Mouse (Mus musculus) limb, embryonic 14.5 days (tissue): ENCODE measurements at regions not wholly inside any gene's neighbourhood (a gene's known extent, or its start where the extent isn't known, plus 50 kb on each side); places are given as distances from the start of the nearest gene placed in this dataset.
"Not testable (repeated sequence)": the region's sequence is repeated elsewhere in the genome, so short reads cannot be mapped to it uniquely, and the experiment has no call there.

Source experiments
- ATAC-seq: fragments of 200-750 bp; cut with Nextera tagmentation; 2 replicates; pipeline ENCODE4 v1.8.0; 2017; ENCODE audit warnings: low read depth, moderate number of reproducible peaks, moderate TSS enrichment; ENCODE audit not compliant: low FRiP score
- DNase-seq: peaks from one replicate; pipeline ENCODE4 v3.0.0-alpha.2; 2015; ENCODE audit warnings: low spot score
- H3K27ac ChIP-seq: fragments of 300-500 bp; sonication (generic); replicated peaks from 2 replicates; pipeline ENCODE4 v1.5.1; 2014; ENCODE audit warnings: low read depth, mild to moderate bottlenecking, low read length, moderate library complexity, mixed read lengths
- H3K27me3 ChIP-seq: fragments of 300-500 bp; sonication (generic); 2 replicates; pipeline ENCODE4 v1.6.1; 2014; ENCODE audit warnings: low read length, mixed read lengths; ENCODE audit not compliant: control insufficient read depth, insufficient read depth
- H3K36me3 ChIP-seq: fragments of 300-500 bp; sonication (generic); 2 replicates; pipeline ENCODE4 v1.6.1; 2014; ENCODE audit warnings: mild to moderate bottlenecking, low read length, moderate library complexity, mixed read lengths; ENCODE audit not compliant: control insufficient read depth, insufficient read depth
- H3K4me1 ChIP-seq: fragments of 300-500 bp; sonication (generic); 2 replicates; pipeline ENCODE4 v1.6.1; 2014; ENCODE audit warnings: antibody characterized with exemption, low read length, mixed read lengths; ENCODE audit not compliant: control insufficient read depth, insufficient read depth
- H3K4me2 ChIP-seq: fragments of 300-500 bp; sonication (generic); replicated peaks from 2 replicates; pipeline ENCODE4 v1.6.1; 2014; ENCODE audit warnings: low read depth, mild to moderate bottlenecking, low read length, moderate library complexity; ENCODE audit not compliant: severe bottlenecking
- H3K4me3 ChIP-seq: fragments of 300-500 bp; sonication (generic); replicated peaks from 2 replicates; pipeline ENCODE4 v1.5.1; 2014; ENCODE audit warnings: low read length
- H3K9ac ChIP-seq: fragments of 300-500 bp; sonication (generic); 2 replicates; pipeline ENCODE4 v1.6.1; 2014; ENCODE audit warnings: mild to moderate bottlenecking, low read depth, low read length, moderate library complexity; ENCODE audit not compliant: severe bottlenecking
- H3K9me3 ChIP-seq: fragments of 300-500 bp; sonication (generic); 2 replicates; pipeline ENCODE4 v1.6.1; 2016; ENCODE audit warnings: low read length; ENCODE audit not compliant: control insufficient read depth
- POLR2A ChIP-seq: fragments of 200-500 bp; IDR thresholded peaks from 2 replicates; pipeline ENCODE4 v1.8.0; 2012; ENCODE audit warnings: inconsistent platforms, mild to moderate bottlenecking, moderate library complexity, borderline replicate concordance; ENCODE audit not compliant: insufficient read depth, insufficient read length; ENCODE audit errors: extremely low read depth
- WGBS: fragments of 180-500 bp; shearing (Covaris S2); extraction: QIAGEN DNeasy Blood & Tissue Kit; methylation state at CpG from one replicate; pipeline ENCODE4 v1.1.7; 2014; 5-methylcytosine and 5-hydroxymethylcytosine counted together

GRCm38 (mm10) chr3:152040751-152041150, 125.3 kb downstream of the Gipc2 start:
- Histone ChIP-seq H3K4me3 (no peak overlapping the region), H3K36me3 (no peaks in the 10 kb centered on the region), H3K4me1 (no peaks in the 10 kb centered on the region), H3K9me3 (no peaks in the 10 kb centered on the region), H3K9ac (no peak overlapping the region), H3K27ac (no peak overlapping the region), H3K4me2 (no peak overlapping the region), H3K27me3 (no peaks in the 10 kb centered on the region)
- ATAC-seq (no peak), DNase-seq (no peak)
- 73% methylated on average over 5 of the region's 5 CpGs for WGBS
- TF ChIP-seq POLR2A = no peak

- WGBS = 92% methylated on average over 5 of the region's 5 CpGs
- H3K27me3 ChIP-seq = not testable (repeated sequence)
Observed at GRCm38 (mm10) chr3:152036819-152037218, 129.2 kb downstream of the Gipc2 start.

GRCm38 (mm10) chr3:152035416-152035815, 130.6 kb downstream of the Gipc2 start:
- H3K27me3 ChIP-seq = no peaks in the 10 kb centered on the region
- TF ChIP-seq POLR2A = no peak
- 82% methylated on average over 5 of the region's 5 CpGs for WGBS
- H3K9me3 ChIP-seq = no peaks in the 10 kb centered on the region
- H3K4me3 ChIP-seq = no peak overlapping the region
- no peak for DNase-seq
- no peaks in the 10 kb centered on the region for H3K36me3 ChIP-seq
- no peak overlapping the region for H3K27ac ChIP-seq
- H3K4me2 ChIP-seq = no peak overlapping the region
- ATAC-seq = no peak
- no peaks in the 10 kb centered on the region for H3K4me1 ChIP-seq
- no peak overlapping the region for H3K9ac ChIP-seq

More at GRCm38 (mm10) chr3:152036819-152037218, 129.2 kb downstream of the Gipc2 start:
- H3K27ac ChIP-seq, H3K4me2 ChIP-seq, ATAC-seq, DNase-seq, H3K9ac ChIP-seq, H3K9me3 ChIP-seq, H3K4me1 ChIP-seq, H3K36me3 ChIP-seq, H3K4me3 ChIP-seq: not testable (repeated sequence)

- no peak for TF ChIP-seq POLR2A
- Histone ChIP-seq H3K4me2 (no peak overlapping the region), H3K36me3 (no peaks in the 10 kb centered on the region), H3K9me3 (no peaks in the 10 kb centered on the region), H3K4me1 (no peaks in the 10 kb centered on the region), H3K4me3 (no peak overlapping the region), H3K27me3 (no peaks in the 10 kb centered on the region), H3K9ac (no peak overlapping the region), H3K27ac (no peak overlapping the region)
- DNase-seq (no peak), ATAC-seq (no peak)
- 84% methylated on average over 9 of the region's 10 CpGs for WGBS
Observed at GRCm38 (mm10) chr3:152034686-152035085, 131.3 kb downstream of the Gipc2 start.

GRCm38 (mm10) chr3:152034221-152034620, 131.8 kb downstream of the Gipc2 start:
- Histone ChIP-seq H3K27ac (no peak overlapping the region), H3K9ac (no peak overlapping the region), H3K4me1 (no peaks in the 10 kb centered on the region), H3K4me2 (no peak overlapping the region), H3K9me3 (no peaks in the 10 kb centered on the region), H3K4me3 (no peak overlapping the region), H3K36me3 (no peaks in the 10 kb centered on the region), H3K27me3 (no peaks in the 10 kb centered on the region)
- 75% methylated on average over 2 of the region's 2 CpGs for WGBS
- ATAC-seq = no peak
- no peak for DNase-seq
- TF ChIP-seq POLR2A = no peak

GRCm38 (mm10) chr3:152032663-152033318, 133.2 kb downstream of the Gipc2 start:
- no peak for DNase-seq
- no peak overlapping the region for H3K4me3 ChIP-seq
- WGBS = 58% methylated on average over 3 of the region's 3 CpGs
- ATAC-seq = no peak
- no peak overlapping the region for H3K9ac ChIP-seq
- no peaks in the 10 kb centered on the region for H3K9me3 ChIP-seq
- H3K27ac ChIP-seq = no peak overlapping the region
- TF ChIP-seq POLR2A = no peak
- no peaks in the 10 kb centered on the region for H3K4me1 ChIP-seq
- H3K27me3 ChIP-seq = no peaks in the 10 kb centered on the region
- H3K4me2 ChIP-seq = no peak overlapping the region
- no peaks in the 10 kb centered on the region for H3K36me3 ChIP-seq
